Mouse (Mus musculus): ENCODE data around the gene Tns1.

GRCm38 (mm10) chr1:74041178-74041577, 83.1 kb downstream of the Tns1 start:
- no peak for TF ChIP-seq EP300 (IDR thresholded peaks at IDR 0.05)
- no peak for TF ChIP-seq CTCF (IDR thresholded peaks at IDR 0.05)

Data from lung, postnatal 0 days (tissue).